Mouse (Mus musculus) cerebellum, adult 2 months (tissue): ENCODE results near the gene Ampd1.

Experiments used
- CTCF ChIP-seq: fragments of 200-500 bp; IDR thresholded peaks from 2 replicates; pipeline ENCODE4 v1.5.1; 2011; ENCODE audit warnings: low read depth, mild to moderate bottlenecking, control low read depth, low read length, moderate library complexity, borderline replicate concordance; ENCODE audit not compliant: insufficient read depth
- POLR2A ChIP-seq: fragments of 200-500 bp; IDR thresholded peaks from 2 replicates; pipeline ENCODE4 v1.6.1; 2011; ENCODE audit warnings: low read length, control low read depth, borderline replicate concordance; ENCODE audit not compliant: insufficient read depth

- TF ChIP-seq CTCF (no peak), POLR2A (no peak)
These were observed 8.1 kb downstream of the Ampd1 start for GRCm38 (mm10) chr3:103081861-103082453.
